Mouse (Mus musculus): Measurements from ENCODE around the gene Ivl.

DNA sequence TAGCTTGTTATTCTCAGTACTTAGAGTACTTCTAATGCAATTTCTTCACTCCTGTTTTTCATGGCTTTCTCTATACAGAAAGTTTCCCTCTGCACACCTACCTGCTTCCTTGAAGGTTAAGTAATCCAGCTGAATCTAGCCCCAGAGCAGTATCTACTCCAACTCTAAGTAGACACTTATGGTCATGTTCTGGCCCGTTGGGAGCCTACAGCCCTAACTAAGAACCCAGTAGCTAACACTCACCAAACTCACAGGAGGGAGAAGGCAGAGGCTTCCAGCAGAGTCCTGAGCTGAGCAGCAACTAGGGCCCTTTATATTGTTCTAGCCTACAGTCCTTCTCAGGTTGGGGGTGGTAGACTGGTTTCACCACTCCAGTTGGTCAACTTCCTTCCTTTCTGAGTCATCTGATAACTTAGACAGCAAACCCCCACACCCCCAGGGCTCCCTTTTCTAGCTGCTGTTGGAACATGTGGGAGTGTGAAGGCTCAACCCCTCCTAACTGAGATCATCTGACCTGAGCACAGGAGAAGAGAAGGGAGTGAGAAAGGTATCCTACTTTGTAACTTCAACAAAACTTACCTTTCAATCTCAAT, at the start of gene Ivl:
- TF ChIP-seq GATA1 (IDR thresholded peaks at IDR 0.05; ENCODE audit: borderline replicate concordance, low read length) (no peak), FLI1 (IDR thresholded peaks at IDR 0.05; ENCODE audit: low read length) (no peak)
